Comparison of ENCODE assay signal across 8 mouse cellular contexts in genomic region chr2:25428442-25429236, GRCm38 (mm10). TPM values are rescaled to one million over a fixed set of nuclear protein-coding genes. Genes with fewer than 3 reads are reported as not detected.
A peak's percentile ranks its signal among the peaks of the same experiment; 100 is the strongest.
DNase-seq lines count a peak whose midpoint lies in the region; ATAC-seq and TF ChIP-seq lines count a peak whose summit lies in the region.

Abca2 (plus strand) TSS chr2:25428703.

- H3K79me2 ChIP-seq in heart, adult 2 months (replicated peaks; ENCODE audit: control insufficient read depth, insufficient read depth, low read length), result no peaks in the 10 kb centered on the region

- peaks cover 8% of the 10 kb centered on the region for H3K4me1 ChIP-seq in embryonic facial prominence, embryonic 13.5 days
- no peaks in the 10 kb centered on the region; the same call in 1 of the 2 replicates for H3K4me1 ChIP-seq in heart, adult 2 months (ENCODE audit: control insufficient read depth, insufficient read depth, low read length)
- peaks cover 8% of the 10 kb centered on the region; the same call in 1 of the 2 replicates for H3K4me1 ChIP-seq in limb, embryonic 13.5 days
- peaks cover 22% of the 10 kb centered on the region for H3K4me1 ChIP-seq in midbrain, embryonic 16.5 days (ENCODE audit: control insufficient read depth, insufficient read depth, low read length)

- peak; percentile 73 for ATAC-seq in embryonic facial prominence, embryonic 13.5 days (ENCODE audit: insufficient number of reproducible peaks, insufficient read depth, low FRiP score, low TSS enrichment, low read depth)
- ATAC-seq in limb, embryonic 13.5 days (ENCODE audit: low FRiP score, low read depth), result peak; percentile 89
- peak; percentile 87 for ATAC-seq in midbrain, embryonic 16.5 days

- H3K27ac ChIP-seq in embryonic facial prominence, embryonic 13.5 days, result no peak within 1 kb of the TSS; the same call in 1 of the 2 replicates
- peak within 1 kb of the TSS; percentile 74 for H3K27ac ChIP-seq in heart, adult 2 months
- H3K27ac ChIP-seq in limb, embryonic 13.5 days, result no peak within 1 kb of the TSS
- peak within 1 kb of the TSS; percentile 84 for H3K27ac ChIP-seq in midbrain, embryonic 16.5 days (ENCODE audit: low read length)

- peak within 1 kb of the TSS; percentile 81 for H3K9ac ChIP-seq in embryonic facial prominence, embryonic 13.5 days
- peak within 1 kb of the TSS; percentile 81 for H3K9ac ChIP-seq in heart, adult 2 months (ENCODE audit: low read depth, low read length)
- H3K9ac ChIP-seq in limb, embryonic 13.5 days, result peak within 1 kb of the TSS; percentile 77
- H3K9ac ChIP-seq in midbrain, embryonic 16.5 days (ENCODE audit: low read depth, low read length), result peak within 1 kb of the TSS; percentile 94

- H3K4me3 ChIP-seq in embryonic facial prominence, embryonic 13.5 days, result peak within 1 kb of the TSS; percentile 69
- H3K4me3 ChIP-seq in heart, adult 2 months, result peak within 1 kb of the TSS; percentile 83
- H3K4me3 ChIP-seq in limb, embryonic 13.5 days, result peak within 1 kb of the TSS; percentile 71
- H3K4me3 ChIP-seq in midbrain, embryonic 16.5 days (ENCODE audit: low read depth, low read length), result peak within 1 kb of the TSS; percentile 67

- TF ChIP-seq POLR2A in heart, adult 2 months (IDR thresholded peaks at IDR 0.05; ENCODE audit: insufficient read depth, low read depth, low read length), result no peak

- no peaks in the 10 kb centered on the region for H3K36me3 ChIP-seq in embryonic facial prominence, embryonic 13.5 days
- H3K36me3 ChIP-seq in heart, adult 2 months (ENCODE audit: control insufficient read depth, insufficient read depth, low read length), result no peaks in the 10 kb centered on the region
- H3K36me3 ChIP-seq in limb, embryonic 13.5 days, result no peaks in the 10 kb centered on the region
- peaks cover 6% of the 10 kb centered on the region; the same call in 1 of the 2 replicates for H3K36me3 ChIP-seq in midbrain, embryonic 16.5 days (ENCODE audit: control insufficient read depth, insufficient read depth, low read length)

- peaks cover 53% of the 10 kb centered on the region for H3K27me3 ChIP-seq in embryonic facial prominence, embryonic 13.5 days
- H3K27me3 ChIP-seq in heart, adult 2 months (ENCODE audit: control insufficient read depth, insufficient read depth, low read length), result no peaks in the 10 kb centered on the region
- H3K27me3 ChIP-seq in limb, embryonic 13.5 days, result peaks cover 58% of the 10 kb centered on the region
- H3K27me3 ChIP-seq in midbrain, embryonic 16.5 days (ENCODE audit: control insufficient read depth, insufficient read depth, low read depth, low read length), result peaks cover 5% of the 10 kb centered on the region; the same call in 1 of the 2 replicates

- peak; percentile 89 for TF ChIP-seq CTCF in heart, adult 2 months (IDR thresholded peaks at IDR 0.05)

- DNase-seq in 3134 (ENCODE audit: extremely low read depth, insufficient read length, low spot score), result peak; percentile 94
- DNase-seq in adrenal gland, postnatal 36 days, result peak; percentile 96 to 98
- DNase-seq in heart, adult 2 months, result peak; percentile 95 to 96
- DNase-seq in kidney, adult 8-10 months, result peak; percentile 94 to 96
- peak; percentile 81 to 93 for DNase-seq in spleen, postnatal 10 days (ENCODE audit: low spot score in 2 of 2)

- WGBS in embryonic facial prominence, embryonic 13.5 days, result under 1% methylated on average over 89 of the region's 89 CpGs
- WGBS in heart, adult 2 months, result under 1% methylated on average over 85 of the region's 89 CpGs
- under 1% methylated on average over 76 of the region's 89 CpGs for WGBS in limb, embryonic 13.5 days
- under 1% methylated on average over 53 of the region's 89 CpGs for WGBS in midbrain, embryonic 16.5 days

- no peaks in the 10 kb centered on the region for H3K9me3 ChIP-seq in embryonic facial prominence, embryonic 13.5 days
- H3K9me3 ChIP-seq in limb, embryonic 13.5 days, result no peaks in the 10 kb centered on the region
- no peaks in the 10 kb centered on the region for H3K9me3 ChIP-seq in midbrain, embryonic 16.5 days (replicated peaks; ENCODE audit: control insufficient read depth, low read length, poor library complexity, severe bottlenecking)

- intact Hi-C loops in heart, adult 2 months (cut with DNase I), result loop anchor here (2.0 to 10.0 kb wide), 2 partner anchors 54 to 126 kb away; partner anchors contain the start of gene Edf1

- TF ChIP-seq EP300 in heart, adult 2 months (IDR thresholded peaks at IDR 0.05; ENCODE audit: insufficient read depth, low read depth, low read length), result no peak

- peak within 1 kb of the TSS; percentile 94 for H3K4me2 ChIP-seq in embryonic facial prominence, embryonic 13.5 days
- peak within 1 kb of the TSS; percentile 90 for H3K4me2 ChIP-seq in limb, embryonic 13.5 days (replicated peaks)
- H3K4me2 ChIP-seq in midbrain, embryonic 16.5 days (ENCODE audit: low read length), result peak within 1 kb of the TSS; percentile 76

RNA-seq across cellular contexts. Expression of gene Abca2, which starts in this region (rescaled TPM):
- total RNA-seq in adrenal gland, postnatal 36 days (2021), result 10 to 100 TPM; 29.7 to 36.4 TPM
- polyA plus RNA-seq in embryonic facial prominence, embryonic 13.5 days (2015; fragmentation: Nextera tagmentation; extraction: Ambion mirVana), result 2.9 and 4.0 TPM in 2 replicates
- total RNA-seq in heart, adult 2 months (2021), result 10 to 100 TPM; 36.1 to 41.1 TPM
- 43.4 and 44.2 TPM in 2 replicates for polyA plus RNA-seq in heart, adult 2 months (2012; rRNA removed)
- polyA plus RNA-seq in limb, embryonic 13.5 days (2015; fragmentation: Nextera tagmentation; extraction: Ambion mirVana), result 3.3 and 3.8 TPM in 2 replicates
- 17.3 and 18.3 TPM in 2 replicates for polyA plus RNA-seq in midbrain, embryonic 16.5 days (2015; fragmentation: Nextera tagmentation; extraction: Ambion mirVana)

Comparison
In these comparisons a context has a peak if more than half of its experiments do, and no peak if none do; other contexts are left out.
1. H3K27ac ChIP-seq: peak in heart, adult 2 months (single experiment) and midbrain, embryonic 16.5 days (single experiment); none in embryonic facial prominence, embryonic 13.5 days (single experiment) and limb, embryonic 13.5 days (single experiment).
2. Peak in every context shown above with its lines, with median percentiles within 50 percentile points of each other: DNase-seq, ATAC-seq, H3K4me2 ChIP-seq, H3K4me3 ChIP-seq and H3K9ac ChIP-seq.